Mouse (Mus musculus) Patski (cell line): ENCODE results near the gene Wnk2. TPM values are rescaled to one million over a fixed set of nuclear protein-coding genes. Genes with fewer than 3 reads are reported as not detected.
"Not testable (repeated sequence)": the region's sequence is repeated elsewhere in the genome, so short reads cannot be mapped to it uniquely, and the experiment has no call there.

ENCODE experiments used
- ATAC-seq: fragments of 100-300 bp; one replicate; pipeline ENCODE4 v1.8.0; 2021
- CTCF ChIA-PET: fragments of 350-600 bp; sonication (Branson Sonifier 250); formaldehyde crosslinking; loops from one replicate; lab custom pipeline; 2022; ENCODE audit warnings: inconsistent platforms; lab: Charles Lee
- POLR2A ChIA-PET: fragments of 350-600 bp; sonication (Branson Sonifier 250); formaldehyde crosslinking; loops from one replicate; lab custom pipeline; 2022; ENCODE audit warnings: antibody characterized with exemption, inconsistent platforms; lab: Charles Lee
- DNase-seq: peaks from one replicate; pipeline ENCODE4 v3.0.0-alpha.2; 2011; ENCODE audit warnings: low read depth, low spot score
- H3K27me3 ChIP-seq: fragments of 371-371 bp; one replicate; pipeline ENCODE4 v1.5.1; 2021
- CTCF ChIP-seq: fragments of 100-300 bp; IDR thresholded peaks from one replicate; pipeline ENCODE4 v1.5.1; 2021
- in situ Hi-C: fragments of 300-500 bp; cut with MboI; formaldehyde crosslinking; loops from 3 replicates; pipeline ENCODE4 v1.11.1; 2018; ENCODE audit warnings: low pct_unique_long_range_greater_than_20kb, mixed read lengths
- polyA plus RNA-seq: library from polyadenylated mRNA; unstranded; gene quantifications from one replicate; pipeline ENCODE4 v1.2.3, GENCODE M21; 2021

The Wnk2 gene
- polyA plus RNA-seq, 1 experiment from 2014 or later: 1.8 TPM

- ChIA-PET POLR2A (no interaction called here), CTCF (no interaction called here)
- no peak for TF ChIP-seq CTCF
- ATAC-seq (no peak), DNase-seq (no peak)
- peaks cover 16% of the 10 kb centered on the region for H3K27me3 ChIP-seq
- in situ Hi-C loops: loop anchor here (10.0 kb wide), 1 partner anchor 108 kb away; no protein-coding TSS in a partner anchor
Observed at GRCm38 (mm10) chr13:49056304-49056703, 91.5 kb downstream of the Wnk2 start.

- H3K27me3 ChIP-seq: peaks cover 13% of the 10 kb centered on the region
- CTCF ChIA-PET, DNase-seq, ATAC-seq, POLR2A ChIA-PET: not testable (repeated sequence)
- in situ Hi-C loops: loop anchor here (10.0 kb wide), 1 partner anchor 110 kb away; no protein-coding TSS in a partner anchor
Observed at GRCm38 (mm10) chr13:49054753-49055152, 93.1 kb downstream of the Wnk2 start.

- no peak for ATAC-seq
- POLR2A ChIA-PET: no interaction called here
Observed at GRCm38 (mm10) chr13:49053333-49053732, 94.5 kb downstream of the Wnk2 start.

GRCm38 (mm10) chr13:49052512-49052911 is 95.3 kb downstream of the Wnk2 start:
- DNase-seq: no peak
- in situ Hi-C loops: loop anchor here (10.0 kb wide), 1 partner anchor 112 kb away; no protein-coding TSS in a partner anchor
- no peak for TF ChIP-seq CTCF
- CTCF ChIA-PET: interaction anchor here (1.6 kb wide), 1 partner anchor 15 kb away, joined by 5 read pairs; no protein-coding TSS in a partner anchor
- peaks cover 13% of the 10 kb centered on the region for H3K27me3 ChIP-seq
- POLR2A ChIA-PET: no interaction called here
- ATAC-seq: no peak

More at GRCm38 (mm10) chr13:49053333-49053732, 94.5 kb downstream of the Wnk2 start:
- DNase-seq: no peak
- in situ Hi-C loops: loop anchor here (10.0 kb wide), 1 partner anchor 111 kb away; no protein-coding TSS in a partner anchor
- CTCF ChIA-PET: interaction anchor here (1.6 kb wide), 1 partner anchor 15 kb away, joined by 5 read pairs; no protein-coding TSS in a partner anchor
- H3K27me3 ChIP-seq: peaks cover 13% of the 10 kb centered on the region
- no peak for TF ChIP-seq CTCF

- no peak for TF ChIP-seq CTCF
- DNase-seq: no peak
- ATAC-seq: no peak
- CTCF ChIA-PET: no interaction called here
- in situ Hi-C loops: no loop called here
- POLR2A ChIA-PET: no interaction called here
- peaks cover 5% of the 10 kb centered on the region for H3K27me3 ChIP-seq
Observed at GRCm38 (mm10) chr13:49047393-49047792, 100.4 kb downstream of the Wnk2 start.

- TF ChIP-seq CTCF: no peak
- no peak for ATAC-seq
- ChIA-PET CTCF (no interaction called here), POLR2A (no interaction called here)
- no peak for DNase-seq
- in situ Hi-C loops: no loop called here
- H3K27me3 ChIP-seq: peaks cover 5% of the 10 kb centered on the region
Observed at GRCm38 (mm10) chr13:49044145-49044561, 103.7 kb downstream of the Wnk2 start.

- no peak for ATAC-seq
- CTCF ChIA-PET: no interaction called here
- POLR2A ChIA-PET: no interaction called here
- in situ Hi-C loops: no loop called here
- TF ChIP-seq CTCF: no peak
- DNase-seq: no peak
- peaks cover 5% of the 10 kb centered on the region for H3K27me3 ChIP-seq
Observed at GRCm38 (mm10) chr13:49042371-49042770, 105.4 kb downstream of the Wnk2 start.

GRCm38 (mm10) chr13:49036928-49037574 is 110.8 kb downstream of the Wnk2 start:
- ChIA-PET POLR2A (no interaction called here), CTCF (interaction anchor here (1.3 kb wide), 1 partner anchor 16 kb away, joined by 5 read pairs; no protein-coding TSS in a partner anchor)
- ATAC-seq (peak; percentile 15), DNase-seq (peak; percentile 48)
- in situ Hi-C loops: no loop called here
- TF ChIP-seq CTCF: no peak
- no peaks in the 10 kb centered on the region for H3K27me3 ChIP-seq

- no peak for DNase-seq
- ChIA-PET POLR2A (no interaction called here), CTCF (no interaction called here)
- in situ Hi-C loops: no loop called here
- no peak for ATAC-seq
- TF ChIP-seq CTCF: no peak
- H3K27me3 ChIP-seq: no peaks in the 10 kb centered on the region
Observed at GRCm38 (mm10) chr13:49036436-49036835, 111.4 kb downstream of the Wnk2 start.

GRCm38 (mm10) chr13:49031029-49031428 is 116.8 kb downstream of the Wnk2 start:
- in situ Hi-C loops: no loop called here
- ATAC-seq (no peak), DNase-seq (no peak)
- no peak for TF ChIP-seq CTCF
- H3K27me3 ChIP-seq: no peaks in the 10 kb centered on the region
- POLR2A ChIA-PET: interaction anchor here (0.6 kb wide), 1 partner anchor 31 kb away, joined by 3 read pairs; no protein-coding TSS in a partner anchor
- CTCF ChIA-PET: no interaction called here

GRCm38 (mm10) chr13:49028757-49029539 is 118.9 kb downstream of the Wnk2 start:
- in situ Hi-C loops: loop anchor here (10.0 kb wide), 1 partner anchor 374 kb away; no protein-coding TSS in a partner anchor
- POLR2A ChIA-PET: no interaction called here
- no peaks in the 10 kb centered on the region for H3K27me3 ChIP-seq
- no peak for TF ChIP-seq CTCF
- CTCF ChIA-PET: no interaction called here
- no peak for DNase-seq
- ATAC-seq: no peak
